Mouse (Mus musculus) retina, postnatal 7 days (tissue): ENCODE measurements around the gene Pxk.
A peak's percentile ranks its signal among the peaks of the same experiment; 100 is the strongest.

Source experiments
- DNase-seq: peaks from one replicate; pipeline ENCODE4 v3.0.0-alpha.2; 2012; ENCODE audit warnings: low read depth, low spot score

The Pxk gene

GRCm38 (mm10) chr14:8200769-8201168, 102.8 kb downstream of the Pxk start:
- no peak for DNase-seq

GRCm38 (mm10) chr14:8201715-8202114, 103.7 kb downstream of the Pxk start:
- no peak for DNase-seq

GRCm38 (mm10) chr14:8206179-8206910, 108.3 kb downstream of the Pxk start:
- no peak for DNase-seq

- DNase-seq: no peak
Observed at GRCm38 (mm10) chr14:8207105-8207504, 109.1 kb downstream of the Pxk start.

GRCm38 (mm10) chr14:8207543-8207942, 109.5 kb downstream of the Pxk start:
- DNase-seq: no peak

- no peak for DNase-seq
Observed at GRCm38 (mm10) chr14:8208876-8209275, 110.9 kb downstream of the Pxk start.

GRCm38 (mm10) chr14:8209896-8210295, 111.9 kb downstream of the Pxk start:
- no peak for DNase-seq

GRCm38 (mm10) chr14:8212996-8213395, 115.0 kb downstream of the Pxk start:
- DNase-seq: no peak

- DNase-seq: peak; percentile 91
Observed at GRCm38 (mm10) chr14:8213803-8214224, 115.8 kb downstream of the Pxk start, which contains the start of gene Kctd6. Gene Kctd6, plus strand, starts transcription at chr14:8214140.
